Mouse (Mus musculus) C2C12 (cell line): Measurements from ENCODE around the gene Rbm17.

Experiments used
- CTCF ChIP-seq: IDR thresholded peaks from one replicate; pipeline ENCODE4 v1.5.1; 2011; ENCODE audit not compliant: control insufficient read depth, insufficient read depth, insufficient read length
- MYOD1 ChIP-seq: IDR thresholded peaks from one replicate; pipeline ENCODE4 v1.6.1; 2011; ENCODE audit warnings: low read depth; ENCODE audit not compliant: control insufficient read depth, insufficient read length

DNA sequence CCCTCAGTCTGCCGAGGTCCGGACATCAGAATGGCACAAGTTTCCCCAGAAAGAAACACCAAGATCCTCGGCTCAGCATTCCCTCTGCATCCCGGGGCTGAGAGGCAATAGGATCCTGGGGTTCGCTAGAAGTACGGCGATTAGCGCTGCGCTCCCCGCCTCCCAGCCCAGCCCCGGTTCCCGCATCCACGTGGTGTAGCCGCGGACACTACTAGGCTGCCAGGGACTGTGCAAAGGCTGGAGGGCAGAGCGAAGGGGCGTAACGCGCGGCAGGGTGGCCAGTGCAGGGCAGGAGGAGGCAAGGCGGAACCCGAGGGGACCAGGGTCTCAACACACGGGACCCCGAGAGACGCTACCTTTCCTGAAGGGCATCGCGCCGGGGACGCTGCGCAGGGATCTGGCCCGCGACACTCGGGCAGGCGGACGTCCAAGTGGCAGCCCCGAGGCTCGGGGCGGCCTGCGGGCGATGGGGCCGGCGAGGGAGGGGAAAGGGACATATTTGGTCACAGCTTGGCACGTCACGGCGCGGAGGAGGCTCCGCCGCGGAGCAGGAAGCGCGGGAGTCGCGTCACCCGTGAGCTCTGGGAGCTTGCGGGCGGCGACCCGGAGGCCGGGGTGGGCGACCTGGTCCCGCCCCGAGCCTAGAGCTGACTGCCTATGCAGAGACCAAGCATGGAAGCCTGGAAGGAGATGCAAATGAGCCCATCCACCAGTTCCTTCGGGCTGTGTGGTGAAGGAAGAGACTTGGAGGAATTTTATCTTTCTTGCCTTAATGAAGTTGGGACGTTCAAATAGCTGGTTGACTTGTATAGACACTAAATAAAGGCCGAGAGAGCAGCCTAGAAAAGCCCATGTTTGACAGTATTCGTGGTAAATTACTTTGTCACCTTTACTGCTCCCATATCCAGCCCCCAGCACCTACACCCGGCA is 50.2 kb downstream of the Rbm17 start, which contains the start of gene Pfkfb3:
- TF ChIP-seq CTCF = no peak
- TF ChIP-seq MYOD1 = no peak
